Mouse (Mus musculus): Measurements from ENCODE around the gene Madd.

Gene Madd

GRCm38 (mm10) chr2:91169587-91170322, 13.9 kb downstream of the Madd start:
- DNase-seq: no peak

DNA sequence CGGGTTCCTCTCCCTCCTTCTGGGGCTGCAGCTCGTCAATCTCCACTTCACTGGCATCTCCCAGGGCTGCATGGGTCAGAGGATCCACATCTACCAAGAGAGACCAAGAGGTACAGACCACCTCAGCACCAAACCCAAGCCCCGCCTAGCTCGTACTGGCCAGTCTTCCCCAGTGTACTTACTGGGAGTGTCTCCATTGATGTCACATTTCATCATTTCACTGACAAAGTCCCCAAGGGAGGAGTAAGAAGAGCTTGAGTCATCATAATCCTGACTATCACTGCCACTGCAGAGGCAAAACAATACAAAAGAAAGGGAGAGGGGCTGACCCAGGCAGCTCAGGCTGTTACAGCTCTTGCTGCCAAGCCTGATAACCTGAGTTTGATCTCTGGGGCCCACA, 16.0 kb downstream of the Madd start:
- DNase-seq: no peak

DNA sequence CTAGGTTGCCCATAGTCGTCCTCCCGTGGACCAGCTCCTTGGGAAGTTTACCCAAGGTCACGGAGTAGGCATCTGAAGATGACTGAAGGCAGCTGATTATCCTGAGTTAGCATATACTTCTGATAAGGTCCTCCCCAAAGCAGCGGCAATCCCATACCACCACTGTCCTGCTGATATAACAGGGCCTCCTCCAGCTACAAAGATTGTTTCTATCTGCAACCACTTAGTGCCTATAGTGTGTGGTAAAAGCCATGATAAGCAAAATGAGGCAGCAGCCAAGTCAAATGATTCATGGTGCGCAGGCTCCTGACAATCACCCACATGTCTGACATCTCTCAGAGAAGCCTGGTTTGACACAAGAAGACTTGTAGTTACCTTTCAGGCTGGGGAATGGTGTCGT, 18.6 kb downstream of the Madd start:
- DNase-seq: no peak

DNA sequence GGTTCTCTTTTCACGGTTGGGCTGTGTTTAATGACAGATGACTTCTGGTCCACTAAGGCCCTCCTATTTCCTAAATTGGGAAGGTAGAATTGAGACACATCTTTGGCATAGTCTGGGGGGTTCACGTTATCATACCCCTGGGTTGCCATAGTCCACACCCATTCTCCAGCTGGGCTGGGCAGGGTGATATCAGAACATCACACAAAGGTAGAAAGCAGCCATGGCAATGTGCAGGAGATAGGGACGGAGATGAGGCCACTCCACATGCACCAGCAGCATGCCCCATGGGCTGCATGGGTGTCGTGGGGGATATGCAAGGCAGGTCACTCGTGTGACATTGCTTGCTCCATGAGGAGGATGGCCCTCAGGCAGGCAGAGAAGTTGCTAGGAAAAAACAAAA, 20.1 kb downstream of the Madd start:
- DNase-seq: no peak

GRCm38 (mm10) chr2:91162952-91163351, 20.7 kb downstream of the Madd start:
- DNase-seq: no peak

- no peak for DNase-seq
Measured at GRCm38 (mm10) chr2:91160591-91160990, 23.0 kb downstream of the Madd start.

GRCm38 (mm10) chr2:91157002-91157752, 26.5 kb downstream of the Madd start:
- no peak for DNase-seq

DNA sequence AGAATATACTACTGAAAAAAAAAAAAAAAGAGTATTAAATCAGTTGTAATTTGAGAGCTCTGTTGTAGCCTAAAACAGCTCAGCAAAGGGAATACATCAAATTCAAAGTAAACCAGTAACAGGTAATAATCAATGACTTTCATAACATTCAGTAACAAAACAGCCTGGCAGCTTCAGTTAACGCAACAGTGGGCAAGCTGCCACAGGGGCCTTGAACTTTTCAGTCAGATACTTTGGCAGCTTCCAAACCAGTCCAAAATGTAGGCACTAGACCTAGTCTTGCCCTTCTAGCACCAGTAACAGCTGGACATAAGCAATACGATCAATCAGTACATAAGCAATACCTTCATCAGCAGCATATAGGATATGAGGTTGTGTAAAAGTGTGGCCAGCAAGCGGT, 29.5 kb downstream of the Madd start:
- no peak for DNase-seq

GRCm38 (mm10) chr2:91152885-91153377, 30.7 kb downstream of the Madd start:
- no peak for DNase-seq

GRCm38 (mm10) chr2:91151331-91151730, 32.3 kb downstream of the Madd start:
- no peak for DNase-seq

GRCm38 (mm10) chr2:91148101-91148500, 35.5 kb downstream of the Madd start:
- DNase-seq: no peak

DNA sequence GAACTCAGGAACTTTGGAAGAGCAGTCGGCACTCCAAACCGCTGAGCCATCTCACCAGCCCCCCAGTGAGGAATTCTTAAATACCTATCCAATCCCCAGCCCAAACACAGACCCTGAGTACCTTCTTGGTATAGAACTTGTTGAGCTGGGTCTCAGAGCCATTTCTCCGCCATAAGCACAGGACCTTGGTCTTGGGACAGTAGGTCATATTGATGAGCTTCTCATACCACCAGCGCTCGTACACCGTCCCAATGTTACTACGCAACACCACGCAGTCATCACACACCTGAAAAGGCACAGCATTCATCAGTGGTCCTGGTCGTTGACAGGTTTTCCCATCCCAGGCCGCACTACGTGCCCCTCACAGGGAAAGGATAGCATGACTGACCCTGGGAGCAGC, 40.2 kb downstream of the Madd start:
- DNase-seq: no peak

DNA sequence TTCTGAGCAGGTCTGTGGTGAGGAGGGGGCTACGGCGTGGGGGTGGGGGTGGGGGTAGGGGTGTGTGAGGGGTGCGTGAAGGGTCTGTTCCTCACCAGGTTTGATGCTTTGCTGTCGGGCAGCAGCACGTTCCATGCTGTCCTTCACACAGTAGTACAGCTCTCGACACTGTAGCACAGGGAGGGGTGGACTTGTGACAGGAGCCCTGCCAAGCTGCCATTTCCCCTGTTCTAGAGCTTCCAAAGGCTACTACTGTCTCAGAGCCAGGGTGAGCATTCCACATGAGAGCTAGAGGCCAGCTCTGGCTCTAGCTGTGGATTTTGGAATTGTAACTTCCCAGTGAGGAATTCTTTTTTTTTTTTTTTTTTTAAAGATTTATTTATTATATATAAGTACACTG, 40.7 kb downstream of the Madd start:
- no peak for DNase-seq

GRCm38 (mm10) chr2:91139764-91140163, 43.9 kb downstream of the Madd start:
- DNase-seq: no peak

GRCm38 (mm10) chr2:91139311-91139710, 44.3 kb downstream of the Madd start:
- DNase-seq: no peak

DNA sequence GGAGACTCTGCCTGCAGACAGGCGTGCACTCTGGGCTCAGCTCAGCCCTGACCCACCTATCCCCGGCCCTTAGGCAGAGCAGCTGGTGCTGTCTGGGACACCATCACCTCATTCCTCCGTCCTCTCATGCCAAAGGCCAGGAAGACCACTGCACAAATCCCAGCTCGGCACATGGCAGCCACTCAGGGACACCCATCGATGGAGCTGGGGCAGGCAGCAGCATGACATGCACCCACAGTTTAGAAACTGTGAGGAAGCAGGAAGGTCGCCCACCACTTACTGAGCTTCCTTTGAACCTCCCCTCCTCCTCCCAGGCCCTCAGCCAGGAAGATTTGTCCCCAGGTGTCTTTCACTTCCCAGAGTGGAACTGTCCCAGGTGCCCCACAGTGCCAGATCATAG, 46.2 kb downstream of the Madd start:
- no peak for DNase-seq

DNA sequence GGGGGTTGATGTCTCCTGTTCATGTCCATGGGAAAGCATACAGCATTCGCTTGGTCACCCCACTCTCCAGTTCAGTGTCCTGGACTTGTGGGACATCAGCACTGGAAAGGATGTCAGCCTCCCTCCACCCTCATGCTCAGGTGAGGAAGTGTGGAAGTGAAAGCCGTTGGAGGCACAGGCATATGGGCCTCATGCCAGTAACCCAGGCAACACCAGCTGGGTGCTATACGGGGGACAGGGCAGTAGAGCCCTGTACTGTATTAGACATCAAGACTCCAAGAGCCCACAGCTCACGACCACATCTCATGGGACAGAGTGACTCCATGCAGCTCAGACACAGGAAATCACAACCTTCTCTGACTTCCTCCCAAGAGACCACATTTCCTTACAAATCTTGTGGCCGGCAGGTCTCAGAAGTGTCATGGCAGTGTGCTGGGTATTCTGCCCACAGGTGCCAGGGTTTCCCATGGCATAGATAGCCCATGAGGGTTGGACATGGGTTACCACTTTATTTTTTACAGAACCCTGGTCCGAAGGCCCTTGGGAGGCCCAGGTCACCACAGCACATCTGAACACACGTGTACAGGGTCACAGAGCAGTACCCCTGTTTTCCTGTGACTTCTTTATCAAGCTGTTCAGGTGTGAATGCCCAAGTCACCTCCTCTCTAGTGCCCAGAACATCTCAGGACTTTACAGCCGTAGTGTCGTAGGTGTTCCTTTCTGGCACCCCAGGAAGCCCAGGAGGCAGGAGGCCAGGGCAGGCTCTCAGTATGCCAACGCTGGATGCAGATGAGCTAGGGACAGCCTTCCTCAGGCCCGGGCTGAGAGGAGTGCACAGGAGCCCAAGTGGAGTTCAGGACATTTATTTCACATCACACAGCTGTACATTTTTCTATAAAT, 46.9 kb downstream of the Madd start:
- DNase-seq: no peak

DNA sequence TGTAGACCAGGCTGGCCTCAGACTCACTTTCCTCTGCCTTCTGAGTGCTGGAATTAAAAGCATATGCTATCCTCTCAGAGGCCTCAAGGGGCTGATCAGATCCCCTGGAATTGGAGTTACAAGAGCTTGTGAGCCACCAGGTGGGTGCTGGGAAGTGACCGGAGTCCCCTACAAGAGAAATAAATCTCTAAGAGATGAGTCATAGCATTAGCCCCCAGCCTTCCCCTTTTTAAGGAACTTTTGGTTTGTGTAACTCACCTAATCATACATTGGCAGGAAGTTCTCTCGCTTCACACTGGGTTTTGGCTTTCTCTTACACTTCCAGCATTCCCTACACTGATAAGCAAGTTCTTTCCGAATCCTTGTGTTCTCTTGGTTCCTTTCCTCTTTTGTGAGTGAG, 51.6 kb downstream of the Madd start:
- no peak for DNase-seq

- no peak for DNase-seq
Measured at GRCm38 (mm10) chr2:91131251-91131650, 52.4 kb downstream of the Madd start.

DNA sequence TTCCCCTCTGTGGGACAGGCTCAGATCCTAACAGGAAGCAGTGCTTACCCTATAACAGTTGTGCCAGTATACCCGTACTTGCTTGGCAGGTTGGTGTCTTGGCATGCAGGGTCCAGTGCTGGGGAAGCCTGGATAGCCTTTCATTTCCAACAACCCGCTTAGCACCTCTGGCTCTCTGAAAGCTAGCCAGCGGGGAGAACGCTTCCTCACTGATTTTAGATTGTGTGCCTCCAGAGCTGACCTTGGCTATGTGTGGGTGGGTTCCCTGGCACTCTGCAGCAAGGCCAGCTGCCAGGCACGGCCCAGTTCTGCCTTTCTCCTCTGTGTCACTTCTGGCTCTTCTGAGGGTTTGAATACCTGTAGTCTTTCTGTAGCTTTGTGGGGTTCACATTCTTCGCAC, 53.5 kb downstream of the Madd start:
- no peak for DNase-seq

DNA sequence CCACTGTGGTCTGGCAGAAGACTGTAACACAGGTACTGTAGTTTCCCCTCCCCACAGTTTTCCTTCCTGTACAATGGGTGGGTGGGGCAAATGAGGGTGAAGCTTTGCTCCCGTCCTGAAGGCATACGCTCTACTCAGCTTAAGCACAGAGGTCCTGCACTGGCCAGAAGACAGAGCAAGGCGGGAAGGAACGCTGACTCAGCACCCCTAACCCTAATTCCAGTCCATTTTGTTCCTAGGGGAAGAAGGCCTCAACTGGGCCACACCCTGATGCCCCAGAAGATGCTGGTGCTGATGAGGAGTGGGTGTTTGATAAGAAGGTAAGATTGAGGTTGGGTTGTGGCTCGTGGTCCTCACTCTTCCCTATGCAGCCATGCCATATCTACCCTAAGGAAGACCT, 54.9 kb downstream of the Madd start:
- no peak for DNase-seq

GRCm38 (mm10) chr2:91125101-91125500, 58.5 kb downstream of the Madd start:
- DNase-seq: no peak

- no peak for DNase-seq
Measured at GRCm38 (mm10) chr2:91123521-91123920, 60.1 kb downstream of the Madd start.
